Mouse (Mus musculus): ENCODE measurements around the gene Slc34a3. TPM values are rescaled to one million over a fixed set of nuclear protein-coding genes. Genes with fewer than 3 reads are reported as not detected.
A peak's percentile ranks its signal among the peaks of the same experiment; 100 is the strongest.

The Slc34a3 gene
- total and polyA plus RNA-seq, 3 experiments, result 0.03 to 0.04 TPM; not detected in 1

GRCm38 (mm10) chr2:25180478-25180903, 53.7 kb downstream of the Slc34a3 start, which contains the start of gene Nrarp:
Gene Nrarp (plus strand): TSS chr2:25180758.
- Histone ChIP-seq H3K9me3 (replicated peaks; ENCODE audit: insufficient read depth, low read length) (no peaks in the 10 kb centered on the region), H3K4me3 (ENCODE audit: control insufficient read depth in 1 of 2, insufficient read depth in 1 of 2, low read depth in 2 of 2, low read length in 2 of 2) (peak within 1 kb of the TSS; percentile 59 to 99), H3K27me3 (ENCODE audit: control insufficient read depth in 1 of 2, insufficient read depth in 2 of 2, low read length in 2 of 2) (no peaks in the 10 kb centered on the region), H3K9ac (ENCODE audit: control insufficient read depth, low read depth, low read length, poor library complexity, severe bottlenecking) (peak within 1 kb of the TSS; percentile 90), H3K4me1 (ENCODE audit: control insufficient read depth in 1 of 2, insufficient read depth in 2 of 2, low read length in 2 of 2) (peaks cover 3 to 8% of the 10 kb centered on the region in 2 experiments; a peak in 2 of 4 replicates), H3K36me3 (ENCODE audit: control insufficient read depth in 1 of 2, insufficient read depth in 2 of 2, low read length in 2 of 2) (peaks cover 0 to 6% of the 10 kb centered on the region in 2 experiments; a peak in 2 of 4 replicates), H3K79me2 (ENCODE audit: control insufficient read depth, insufficient read depth, low read length, poor library complexity) (peaks cover 8% of the 10 kb centered on the region), H3K27ac (ENCODE audit: control insufficient read depth, low read depth, low read length) (peak within 1 kb of the TSS; percentile 85)
- TF ChIP-seq ZNF384 (IDR thresholded peaks at IDR 0.05; ENCODE audit: low read depth, low read length) (no peak), NELFE (IDR thresholded peaks at IDR 0.05; ENCODE audit: low read depth, low read length) (peak; percentile 98), BHLHE40 (IDR thresholded peaks at IDR 0.05; ENCODE audit: borderline replicate concordance, low read depth, low read length) (0 out of 2 replicates have a peak, but pooled peaks have one; percentile 15), POLR2AphosphoS2 (IDR thresholded peaks at IDR 0.05; ENCODE audit: low read length) (peak; percentile 98), HCFC1 (IDR thresholded peaks at IDR 0.05; ENCODE audit: low read depth, low read length) (peak; percentile 65; the same call in 1 of the 2 replicates), TAL1 (IDR thresholded peaks at IDR 0.05; ENCODE audit: low read length) (no peak), SIN3A (IDR thresholded peaks at IDR 0.05; ENCODE audit: low read length) (no peak; the same call in 1 of the 2 replicates), USF1 (IDR thresholded peaks at IDR 0.05; ENCODE audit: low read depth, low read length) (peak; percentile 88), CTCF (IDR thresholded peaks at IDR 0.05 in 2 of 3, conservative IDR thresholded peaks at IDR 0.05 in 1 of 3; ENCODE audit: control insufficient read depth in 1 of 3, insufficient read depth in 1 of 3, low read depth in 2 of 3, low read length in 3 of 3, poor library complexity in 1 of 3, severe bottlenecking in 1 of 3) (peak; percentile 10 to 62 (median 55); a peak in 5 of 6 replicates), POLR2A (IDR thresholded peaks at IDR 0.05; ENCODE audit: control insufficient read depth in 1 of 2, insufficient read depth in 1 of 2, low read depth in 1 of 2, low read length in 2 of 2, poor library complexity in 1 of 2) (peak; percentile 68 to 99; a peak in 3 of 4 replicates), MXI1 (IDR thresholded peaks at IDR 0.05; ENCODE audit: low read depth, low read length) (peak; percentile 68), ZMIZ1 (IDR thresholded peaks at IDR 0.05; ENCODE audit: low read depth, low read length) (peak; percentile 85), CHD1 (IDR thresholded peaks at IDR 0.05; ENCODE audit: low read depth, low read length) (no peak), USF2 (IDR thresholded peaks at IDR 0.05; ENCODE audit: borderline replicate concordance in 1 of 2, insufficient read depth in 1 of 2, low read depth in 1 of 2, low read length in 2 of 2) (0 out of 4 replicates have a peak, but pooled peaks of 1 of the 2 experiments have one; percentile 10), TBP (IDR thresholded peaks at IDR 0.05; ENCODE audit: low read depth, low read length) (peak; percentile 96), TCF12 (IDR thresholded peaks at IDR 0.05; ENCODE audit: low read depth, low read length) (peak; percentile 68), MYB (IDR thresholded peaks at IDR 0.05; ENCODE audit: low read depth, low read length) (no peak)
- peak; percentile 95 for DNase-seq (ENCODE audit: low read depth, low spot score)

GRCm38 (mm10) chr2:25179566-25180217, 54.5 kb downstream of the Slc34a3 start:
- Histone ChIP-seq H3K9ac (ENCODE audit: control insufficient read depth, low read depth, low read length, poor library complexity, severe bottlenecking) (peak overlapping the region; percentile 68), H3K27ac (ENCODE audit: control insufficient read depth, low read depth, low read length) (no peak overlapping the region)

More at GRCm38 (mm10) chr2:25179566-25180217, 54.5 kb downstream of the Slc34a3 start:
- no peaks in the 10 kb centered on the region for H3K27me3 ChIP-seq (ENCODE audit: control insufficient read depth in 1 of 2, insufficient read depth in 2 of 2, low read length in 2 of 2)
- TF ChIP-seq ZC3H11A (IDR thresholded peaks at IDR 0.05; ENCODE audit: low read depth, low read length) (no peak), USF2 (IDR thresholded peaks at IDR 0.05; ENCODE audit: borderline replicate concordance in 1 of 2, insufficient read depth in 1 of 2, low read depth in 1 of 2, low read length in 2 of 2) (no peak)
- H3K36me3 ChIP-seq (ENCODE audit: control insufficient read depth in 1 of 2, insufficient read depth in 2 of 2, low read length in 2 of 2), result peaks cover 0 to 14% of the 10 kb centered on the region in 2 experiments; a peak in 2 of 4 replicates
- peaks cover 8% of the 10 kb centered on the region for H3K79me2 ChIP-seq (ENCODE audit: control insufficient read depth, insufficient read depth, low read length, poor library complexity)
- H3K9me3 ChIP-seq (replicated peaks; ENCODE audit: insufficient read depth, low read length), result no peaks in the 10 kb centered on the region
- no peak for DNase-seq (ENCODE audit: low read depth, low spot score)
- H3K4me3 ChIP-seq (ENCODE audit: control insufficient read depth in 1 of 2, insufficient read depth in 1 of 2, low read depth in 2 of 2, low read length in 2 of 2), result peak overlapping the region; percentile 59 to 62; a peak in 3 of 4 replicates
- peaks cover 7 to 16% of the 10 kb centered on the region in 2 experiments for H3K4me1 ChIP-seq (ENCODE audit: control insufficient read depth in 1 of 2, insufficient read depth in 2 of 2, low read length in 2 of 2)

Other genes with a start within 250 kb of the Slc34a3 start
Only the 30 nearest of the 31 such genes appear.
- 10.9 and 13.3 TPM in 2 replicates for gene Nsmf, start 180.0 kb downstream of the Slc34a3 start, total RNA-seq (2012; rRNA removed)
- 10 to 100 TPM in 1 of 2 experiments, not detected in 1; 25.8 TPM for gene Nsmf, start 180.0 kb downstream of the Slc34a3 start, polyA plus RNA-seq (2012; ENCODE audit: insufficient read depth in 1 of 2, insufficient read length in 2 of 2, low read depth in 1 of 2, low replicate concordance in 2 of 2, missing spikeins in 1 of 2)
- gene Entpd8, start 154.1 kb downstream of the Slc34a3 start, total RNA-seq (2012; rRNA removed), result not detected in 2 replicates
- not detected for gene Entpd8, start 154.1 kb downstream of the Slc34a3 start, polyA plus RNA-seq (2012; ENCODE audit: insufficient read depth in 1 of 2, insufficient read length in 2 of 2, low read depth in 1 of 2, low replicate concordance in 2 of 2, missing spikeins in 1 of 2)
- gene Noxa1, start 139.2 kb downstream of the Slc34a3 start, total RNA-seq (2012; rRNA removed), result 0.08 TPM in 1 of 2 replicates, not detected in the other
- gene Noxa1, start 139.2 kb downstream of the Slc34a3 start, polyA plus RNA-seq (2012; ENCODE audit: insufficient read depth in 1 of 2, insufficient read length in 2 of 2, low read depth in 1 of 2, low replicate concordance in 2 of 2, missing spikeins in 1 of 2), result under 1 TPM in 1 of 2 experiments, not detected in 1; 0.10 TPM
- gene Nrarp, start 53.6 kb downstream of the Slc34a3 start, total RNA-seq (2012; rRNA removed), result 6.3 and 6.5 TPM in 2 replicates
- 10 to 100 TPM in 1 of 2 experiments, not detected in 1; 12.3 TPM for gene Nrarp, start 53.6 kb downstream of the Slc34a3 start, polyA plus RNA-seq (2012; ENCODE audit: insufficient read depth in 1 of 2, insufficient read length in 2 of 2, low read depth in 1 of 2, low replicate concordance in 2 of 2, missing spikeins in 1 of 2)
- 7.6 and 9.1 TPM in 2 replicates for gene Tor4a, start 37.5 kb downstream of the Slc34a3 start, total RNA-seq (2012; rRNA removed)
- 10 to 100 TPM in 1 of 2 experiments, not detected in 1; 13.7 TPM for gene Tor4a, start 37.5 kb downstream of the Slc34a3 start, polyA plus RNA-seq (2012; ENCODE audit: insufficient read depth in 1 of 2, insufficient read length in 2 of 2, low read depth in 1 of 2, low replicate concordance in 2 of 2, missing spikeins in 1 of 2)
- gene Nelfb, start 22.9 kb downstream of the Slc34a3 start, total RNA-seq (2012; rRNA removed), result 62.9 and 63.1 TPM in 2 replicates
- gene Nelfb, start 22.9 kb downstream of the Slc34a3 start, polyA plus RNA-seq (2012; ENCODE audit: insufficient read depth in 1 of 2, insufficient read length in 2 of 2, low read depth in 1 of 2, low replicate concordance in 2 of 2, missing spikeins in 1 of 2), result 10 to 100 TPM in 1 of 2 experiments, not detected in 1; 83.5 TPM
- gene Stpg3, start 19.7 kb downstream of the Slc34a3 start, total RNA-seq (2012; rRNA removed), result not detected in 2 replicates
- gene Stpg3, start 19.7 kb downstream of the Slc34a3 start, polyA plus RNA-seq (2012; ENCODE audit: insufficient read depth in 1 of 2, insufficient read length in 2 of 2, low read depth in 1 of 2, low replicate concordance in 2 of 2, missing spikeins in 1 of 2), result under 1 TPM in 1 of 2 experiments, not detected in 1; 0.07 TPM
- 1.1 TPM in 1 of 2 replicates, not detected in the other for gene Fam166a, start 15.6 kb downstream of the Slc34a3 start, total RNA-seq (2012; rRNA removed)
- gene Fam166a, start 15.6 kb downstream of the Slc34a3 start, polyA plus RNA-seq (2012; ENCODE audit: insufficient read depth in 1 of 2, insufficient read length in 2 of 2, low read depth in 1 of 2, low replicate concordance in 2 of 2, missing spikeins in 1 of 2), result 10 to 100 TPM in 1 of 2 experiments, not detected in 1; 15.6 TPM
- 979 and 1,089 TPM in 2 replicates for gene Tubb4b, start 9.7 kb downstream of the Slc34a3 start, total RNA-seq (2012; rRNA removed)
- 1,000 to 10,000 TPM in 1 of 2 experiments, 100 to 1,000 TPM in 1; 183 to 1,037 TPM for gene Tubb4b, start 9.7 kb downstream of the Slc34a3 start, polyA plus RNA-seq (2012; ENCODE audit: insufficient read depth in 1 of 2, insufficient read length in 2 of 2, low read depth in 1 of 2, low replicate concordance in 2 of 2, missing spikeins in 1 of 2)
- not detected in 2 replicates for gene Rnf224, start 2.4 kb upstream of the Slc34a3 start, total RNA-seq (2012; rRNA removed)
- gene Rnf224, start 2.4 kb upstream of the Slc34a3 start, polyA plus RNA-seq (2012; ENCODE audit: insufficient read depth in 1 of 2, insufficient read length in 2 of 2, low read depth in 1 of 2, low replicate concordance in 2 of 2, missing spikeins in 1 of 2), result under 1 TPM in 1 of 2 experiments, not detected in 1; 0.10 TPM
- gene Rnf208, start 7.9 kb upstream of the Slc34a3 start, total RNA-seq (2012; rRNA removed), result 6.0 and 7.4 TPM in 2 replicates
- 10 to 100 TPM in 1 of 2 experiments, not detected in 1; 21.8 TPM for gene Rnf208, start 7.9 kb upstream of the Slc34a3 start, polyA plus RNA-seq (2012; ENCODE audit: insufficient read depth in 1 of 2, insufficient read length in 2 of 2, low read depth in 1 of 2, low replicate concordance in 2 of 2, missing spikeins in 1 of 2)
- gene Cysrt1, start 8.1 kb upstream of the Slc34a3 start, total RNA-seq (2012; rRNA removed), result 0.15 and 0.26 TPM in 2 replicates
- gene Cysrt1, start 8.1 kb upstream of the Slc34a3 start, polyA plus RNA-seq (2012; ENCODE audit: insufficient read depth in 1 of 2, insufficient read length in 2 of 2, low read depth in 1 of 2, low replicate concordance in 2 of 2, missing spikeins in 1 of 2), result under 1 TPM in 1 of 2 experiments, not detected in 1; 0.19 TPM
- 8.2 and 11.5 TPM in 2 replicates for gene AL732309.1, start 12.5 kb upstream of the Slc34a3 start, total RNA-seq (2012; rRNA removed)
- gene AL732309.1, start 12.5 kb upstream of the Slc34a3 start, polyA plus RNA-seq (2012; ENCODE audit: insufficient read depth in 1 of 2, insufficient read length in 2 of 2, low read depth in 1 of 2, low replicate concordance in 2 of 2, missing spikeins in 1 of 2), result 1 to 10 TPM in 1 of 2 experiments, not detected in 1; 4.8 TPM
- 8.1 and 8.4 TPM in 2 replicates for gene Tmem203, start 21.1 kb upstream of the Slc34a3 start, total RNA-seq (2012; rRNA removed)
- 10 to 100 TPM in 1 of 2 experiments, not detected in 1; 17.0 TPM for gene Tmem203, start 21.1 kb upstream of the Slc34a3 start, polyA plus RNA-seq (2012; ENCODE audit: insufficient read depth in 1 of 2, insufficient read length in 2 of 2, low read depth in 1 of 2, low replicate concordance in 2 of 2, missing spikeins in 1 of 2)
- 26.1 and 32.9 TPM in 2 replicates for gene Tprn, start 28.3 kb upstream of the Slc34a3 start, total RNA-seq (2012; rRNA removed)
- 10 to 100 TPM in 1 of 2 experiments, not detected in 1; 50.8 TPM for gene Tprn, start 28.3 kb upstream of the Slc34a3 start, polyA plus RNA-seq (2012; ENCODE audit: insufficient read depth in 1 of 2, insufficient read length in 2 of 2, low read depth in 1 of 2, low replicate concordance in 2 of 2, missing spikeins in 1 of 2)
- 194 and 226 TPM in 2 replicates for gene Ssna1, start 38.1 kb upstream of the Slc34a3 start, total RNA-seq (2012; rRNA removed)
- 100 to 1,000 TPM in 1 of 2 experiments, not detected in 1; 158 TPM for gene Ssna1, start 38.1 kb upstream of the Slc34a3 start, polyA plus RNA-seq (2012; ENCODE audit: insufficient read depth in 1 of 2, insufficient read length in 2 of 2, low read depth in 1 of 2, low replicate concordance in 2 of 2, missing spikeins in 1 of 2)
- 9.8 and 10.3 TPM in 2 replicates for gene Anapc2, start 38.1 kb upstream of the Slc34a3 start, total RNA-seq (2012; rRNA removed)
- 10 to 100 TPM in 1 of 2 experiments, not detected in 1; 67.0 TPM for gene Anapc2, start 38.1 kb upstream of the Slc34a3 start, polyA plus RNA-seq (2012; ENCODE audit: insufficient read depth in 1 of 2, insufficient read length in 2 of 2, low read depth in 1 of 2, low replicate concordance in 2 of 2, missing spikeins in 1 of 2)
- not detected in 2 replicates for gene Tmem210, start 53.8 kb upstream of the Slc34a3 start, total RNA-seq (2012; rRNA removed)
- not detected for gene Tmem210, start 53.8 kb upstream of the Slc34a3 start, polyA plus RNA-seq (2012; ENCODE audit: insufficient read depth in 1 of 2, insufficient read length in 2 of 2, low read depth in 1 of 2, low replicate concordance in 2 of 2, missing spikeins in 1 of 2)
- gene Lrrc26, start 55.6 kb upstream of the Slc34a3 start, total RNA-seq (2012; rRNA removed), result not detected in 2 replicates
- not detected for gene Lrrc26, start 55.6 kb upstream of the Slc34a3 start, polyA plus RNA-seq (2012; ENCODE audit: insufficient read depth in 1 of 2, insufficient read length in 2 of 2, low read depth in 1 of 2, low replicate concordance in 2 of 2, missing spikeins in 1 of 2)
- not detected in 2 replicates for gene Grin1, start 84.8 kb upstream of the Slc34a3 start, total RNA-seq (2012; rRNA removed)
- under 1 TPM in 1 of 2 experiments, not detected in 1; 0.07 TPM for gene Grin1, start 84.8 kb upstream of the Slc34a3 start, polyA plus RNA-seq (2012; ENCODE audit: insufficient read depth in 1 of 2, insufficient read length in 2 of 2, low read depth in 1 of 2, low replicate concordance in 2 of 2, missing spikeins in 1 of 2)
- gene Man1b1, start 98.0 kb upstream of the Slc34a3 start, total RNA-seq (2012; rRNA removed), result 37.7 and 49.6 TPM in 2 replicates
- gene Man1b1, start 98.0 kb upstream of the Slc34a3 start, polyA plus RNA-seq (2012; ENCODE audit: insufficient read depth in 1 of 2, insufficient read length in 2 of 2, low read depth in 1 of 2, low replicate concordance in 2 of 2, missing spikeins in 1 of 2), result 10 to 100 TPM in 1 of 2 experiments, not detected in 1; 50.1 TPM
- 24.0 and 25.9 TPM in 2 replicates for gene Dpp7, start 122.0 kb upstream of the Slc34a3 start, total RNA-seq (2012; rRNA removed)
- 10 to 100 TPM in 1 of 2 experiments, not detected in 1; 24.6 TPM for gene Dpp7, start 122.0 kb upstream of the Slc34a3 start, polyA plus RNA-seq (2012; ENCODE audit: insufficient read depth in 1 of 2, insufficient read length in 2 of 2, low read depth in 1 of 2, low replicate concordance in 2 of 2, missing spikeins in 1 of 2)
- 3.6 and 4.7 TPM in 2 replicates for gene Uap1l1, start 131.3 kb upstream of the Slc34a3 start, total RNA-seq (2012; rRNA removed)
- gene Uap1l1, start 131.3 kb upstream of the Slc34a3 start, polyA plus RNA-seq (2012; ENCODE audit: insufficient read depth in 1 of 2, insufficient read length in 2 of 2, low read depth in 1 of 2, low replicate concordance in 2 of 2, missing spikeins in 1 of 2), result 10 to 100 TPM in 1 of 2 experiments, not detected in 1; 12.6 TPM
- gene Sapcd2, start 138.0 kb upstream of the Slc34a3 start, total RNA-seq (2012; rRNA removed), result 39.7 and 51.9 TPM in 2 replicates
- gene Sapcd2, start 138.0 kb upstream of the Slc34a3 start, polyA plus RNA-seq (2012; ENCODE audit: insufficient read depth in 1 of 2, insufficient read length in 2 of 2, low read depth in 1 of 2, low replicate concordance in 2 of 2, missing spikeins in 1 of 2), result 10 to 100 TPM in 1 of 2 experiments, not detected in 1; 58.2 TPM
- gene Entpd2, start 161.5 kb upstream of the Slc34a3 start, total RNA-seq (2012; rRNA removed), result not detected in 2 replicates
- not detected for gene Entpd2, start 161.5 kb upstream of the Slc34a3 start, polyA plus RNA-seq (2012; ENCODE audit: insufficient read depth in 1 of 2, insufficient read length in 2 of 2, low read depth in 1 of 2, low replicate concordance in 2 of 2, missing spikeins in 1 of 2)
- not detected in 2 replicates for gene Npdc1, start 165.0 kb upstream of the Slc34a3 start, total RNA-seq (2012; rRNA removed)
- gene Npdc1, start 165.0 kb upstream of the Slc34a3 start, polyA plus RNA-seq (2012; ENCODE audit: insufficient read depth in 1 of 2, insufficient read length in 2 of 2, low read depth in 1 of 2, low replicate concordance in 2 of 2, missing spikeins in 1 of 2), result not detected
- 0.08 and 0.10 TPM in 2 replicates for gene Fut7, start 188.9 kb upstream of the Slc34a3 start, total RNA-seq (2012; rRNA removed)
- under 1 TPM in 1 of 2 experiments, not detected in 1; 0.21 TPM for gene Fut7, start 188.9 kb upstream of the Slc34a3 start, polyA plus RNA-seq (2012; ENCODE audit: insufficient read depth in 1 of 2, insufficient read length in 2 of 2, low read depth in 1 of 2, low replicate concordance in 2 of 2, missing spikeins in 1 of 2)
- gene Abca2, start 194.3 kb upstream of the Slc34a3 start, total RNA-seq (2012; rRNA removed), result 8.7 and 10.4 TPM in 2 replicates
- gene Abca2, start 194.3 kb upstream of the Slc34a3 start, polyA plus RNA-seq (2012; ENCODE audit: insufficient read depth in 1 of 2, insufficient read length in 2 of 2, low read depth in 1 of 2, low replicate concordance in 2 of 2, missing spikeins in 1 of 2), result 10 to 100 TPM in 1 of 2 experiments, not detected in 1; 42.2 TPM
- gene Clic3, start 222.5 kb upstream of the Slc34a3 start, total RNA-seq (2012; rRNA removed), result 0.23 and 0.27 TPM in 2 replicates
- under 1 TPM in 1 of 2 experiments, not detected in 1; 0.15 TPM for gene Clic3, start 222.5 kb upstream of the Slc34a3 start, polyA plus RNA-seq (2012; ENCODE audit: insufficient read depth in 1 of 2, insufficient read length in 2 of 2, low read depth in 1 of 2, low replicate concordance in 2 of 2, missing spikeins in 1 of 2)
- 13.2 and 18.5 TPM in 2 replicates for gene Paxx, start 226.7 kb upstream of the Slc34a3 start, total RNA-seq (2012; rRNA removed)
- gene Paxx, start 226.7 kb upstream of the Slc34a3 start, polyA plus RNA-seq (2012; ENCODE audit: insufficient read depth in 1 of 2, insufficient read length in 2 of 2, low read depth in 1 of 2, low replicate concordance in 2 of 2, missing spikeins in 1 of 2), result 10 to 100 TPM in 1 of 2 experiments, not detected in 1; 22.1 TPM